Mouse (Mus musculus): ENCODE data around the gene Lrrc25. TPM values are rescaled to one million over a fixed set of nuclear protein-coding genes. Genes with fewer than 3 reads are reported as not detected.
A peak's percentile ranks its signal among the peaks of the same experiment; 100 is the strongest.

Gene Lrrc25
- polyA plus RNA-seq, 1 experiment from 2014 or later: 9.8 TPM

DNA sequence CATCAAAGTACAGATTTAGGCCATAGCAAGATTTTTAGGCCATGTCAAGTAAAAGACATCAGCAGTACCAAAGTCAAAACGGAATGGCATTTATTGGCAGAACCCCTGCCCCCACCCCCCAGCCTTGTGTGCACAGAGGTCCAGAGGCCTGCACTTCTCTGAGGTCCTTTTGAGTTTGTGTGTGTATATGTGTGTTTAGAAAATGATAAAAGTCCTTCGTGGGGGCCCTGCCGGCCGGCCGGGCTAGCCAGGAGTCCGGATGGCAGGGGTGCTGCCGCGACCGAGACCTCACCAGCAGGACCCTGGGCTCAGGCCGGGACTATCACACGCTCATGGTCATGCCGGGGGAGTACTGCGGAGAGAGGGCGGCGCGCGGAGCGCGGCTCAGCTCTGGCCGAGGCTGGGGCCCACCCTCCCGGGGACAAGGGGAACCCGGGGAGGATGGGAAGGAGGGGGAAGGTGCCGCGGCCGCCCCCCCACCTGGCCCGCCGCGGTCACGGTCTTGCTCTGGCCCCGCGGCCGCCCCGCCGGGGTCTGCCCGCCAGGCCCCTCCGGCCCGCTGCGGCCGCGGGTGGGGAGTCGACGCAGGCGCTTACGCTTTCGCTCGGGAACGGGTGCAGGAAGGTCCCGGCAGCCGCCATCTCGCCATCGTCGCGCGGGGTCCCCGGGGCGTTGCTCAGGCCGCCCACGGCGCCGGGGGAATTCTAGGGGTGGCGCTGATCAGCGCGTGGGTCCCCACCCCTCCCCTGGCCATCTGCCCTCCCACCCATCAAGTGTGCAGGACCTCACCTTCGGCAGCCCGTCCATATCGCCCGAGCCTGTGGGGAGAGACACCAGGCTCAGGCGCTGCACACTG, 18.3 kb upstream of the Lrrc25 start:
- Histone ChIP-seq H3K9ac (replicated peaks) (peak overlapping the region; percentile 41; the same call in 1 of the 2 replicates), H3K9me3 (ENCODE audit: low read length) (no peaks in the 10 kb centered on the region), H3K4me1 (ENCODE audit: insufficient read depth) (peaks cover 39% of the 10 kb centered on the region), H3K4me2 (ENCODE audit: low read depth, low read length) (peak overlapping the region; percentile 66), H3K27ac (ENCODE audit: low read depth) (no peak overlapping the region), H3K36me3 (replicated peaks; ENCODE audit: insufficient read depth, low read length) (peaks cover 8% of the 10 kb centered on the region; the same call in 1 of the 2 replicates), H3K27me3 (ENCODE audit: insufficient read depth, low read length) (no peaks in the 10 kb centered on the region), H3K4me3 (ENCODE audit: low read depth, low read length) (peak overlapping the region; percentile 19; the same call in 1 of the 2 replicates)
- no peak for TF ChIP-seq CTCF (IDR thresholded peaks at IDR 0.05; ENCODE audit: low read depth)
- TF ChIP-seq EP300 (IDR thresholded peaks at IDR 0.05; ENCODE audit: low read depth): no peak
- ATAC-seq (no peak), DNase-seq (no peak)
- WGBS (ENCODE audit: insufficient replicate concordance): 54% methylated on average over 56 of the region's 68 CpGs

DNA sequence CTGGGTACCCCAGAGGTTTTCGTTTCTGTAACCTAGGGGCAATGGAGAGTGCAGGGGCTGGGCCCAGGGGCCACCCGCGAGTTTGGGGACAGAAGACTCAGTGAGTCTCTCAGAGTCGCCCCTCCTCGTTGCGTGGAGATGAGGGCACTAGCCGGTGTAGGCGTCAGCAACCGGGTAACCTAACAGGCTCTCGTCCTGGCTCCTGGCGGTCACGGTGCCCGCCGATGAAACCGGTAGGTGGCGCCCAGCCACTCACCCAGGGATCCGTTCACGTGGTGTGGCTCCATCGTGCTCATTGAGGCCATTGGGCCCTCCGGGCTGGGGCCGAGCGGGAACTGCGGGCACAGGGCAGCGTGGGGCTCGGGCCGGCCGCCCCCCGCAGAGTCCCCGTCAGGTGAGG, 17.7 kb upstream of the Lrrc25 start:
- peak; percentile 20; the same call in 1 of the 2 replicates for ATAC-seq
- WGBS (ENCODE audit: insufficient replicate concordance): 29% methylated on average over 29 of the region's 29 CpGs
- Histone ChIP-seq H3K36me3 (replicated peaks; ENCODE audit: insufficient read depth, low read length) (peaks cover 8% of the 10 kb centered on the region; the same call in 1 of the 2 replicates), H3K9me3 (ENCODE audit: low read length) (no peaks in the 10 kb centered on the region), H3K27ac (ENCODE audit: low read depth) (no peak overlapping the region), H3K27me3 (ENCODE audit: insufficient read depth, low read length) (no peaks in the 10 kb centered on the region), H3K9ac (replicated peaks) (peak overlapping the region; percentile 41; the same call in 1 of the 2 replicates), H3K4me3 (ENCODE audit: low read depth, low read length) (peak overlapping the region; percentile 19; the same call in 1 of the 2 replicates), H3K4me2 (ENCODE audit: low read depth, low read length) (peak overlapping the region; percentile 66), H3K4me1 (ENCODE audit: insufficient read depth) (peaks cover 39% of the 10 kb centered on the region)
- peak; percentile 84 for DNase-seq
- TF ChIP-seq CTCF (IDR thresholded peaks at IDR 0.05; ENCODE audit: low read depth) (peak; percentile 84), EP300 (IDR thresholded peaks at IDR 0.05; ENCODE audit: low read depth) (no peak)

DNA sequence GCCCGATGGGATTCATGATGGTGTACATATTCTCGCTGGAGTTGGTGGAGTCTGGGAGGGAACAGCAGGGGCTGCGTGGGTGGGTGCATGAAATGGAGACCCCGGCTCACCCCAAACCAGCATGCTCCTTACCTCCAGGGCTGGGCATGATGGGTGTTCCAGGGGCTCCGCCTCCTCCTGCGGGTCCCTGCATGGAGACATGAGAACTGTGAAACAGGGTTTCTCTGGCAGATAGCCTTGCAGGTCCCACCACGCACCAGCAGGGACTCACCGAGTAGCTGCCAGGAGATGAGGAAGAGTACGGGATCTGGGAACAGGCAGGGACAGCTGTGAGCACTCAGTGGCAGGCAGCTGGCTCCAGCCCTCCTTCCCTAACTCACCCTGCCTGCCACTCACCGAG, 17.2 kb upstream of the Lrrc25 start:
- Histone ChIP-seq H3K36me3 (replicated peaks; ENCODE audit: insufficient read depth, low read length) (peaks cover 8% of the 10 kb centered on the region; the same call in 1 of the 2 replicates), H3K4me3 (ENCODE audit: low read depth, low read length) (no peak overlapping the region), H3K27ac (ENCODE audit: low read depth) (no peak overlapping the region), H3K4me2 (ENCODE audit: low read depth, low read length) (0 out of 2 replicates have a peak overlapping the region, but pooled peaks have one; percentile 66), H3K9me3 (ENCODE audit: low read length) (no peaks in the 10 kb centered on the region), H3K4me1 (ENCODE audit: insufficient read depth) (peaks cover 34% of the 10 kb centered on the region), H3K27me3 (ENCODE audit: insufficient read depth, low read length) (no peaks in the 10 kb centered on the region), H3K9ac (replicated peaks) (no peak overlapping the region)
- no peak for TF ChIP-seq EP300 (IDR thresholded peaks at IDR 0.05; ENCODE audit: low read depth)
- ATAC-seq: no peak
- DNase-seq: no peak
- WGBS (ENCODE audit: insufficient replicate concordance): 61% methylated on average over 10 of the region's 10 CpGs

DNA sequence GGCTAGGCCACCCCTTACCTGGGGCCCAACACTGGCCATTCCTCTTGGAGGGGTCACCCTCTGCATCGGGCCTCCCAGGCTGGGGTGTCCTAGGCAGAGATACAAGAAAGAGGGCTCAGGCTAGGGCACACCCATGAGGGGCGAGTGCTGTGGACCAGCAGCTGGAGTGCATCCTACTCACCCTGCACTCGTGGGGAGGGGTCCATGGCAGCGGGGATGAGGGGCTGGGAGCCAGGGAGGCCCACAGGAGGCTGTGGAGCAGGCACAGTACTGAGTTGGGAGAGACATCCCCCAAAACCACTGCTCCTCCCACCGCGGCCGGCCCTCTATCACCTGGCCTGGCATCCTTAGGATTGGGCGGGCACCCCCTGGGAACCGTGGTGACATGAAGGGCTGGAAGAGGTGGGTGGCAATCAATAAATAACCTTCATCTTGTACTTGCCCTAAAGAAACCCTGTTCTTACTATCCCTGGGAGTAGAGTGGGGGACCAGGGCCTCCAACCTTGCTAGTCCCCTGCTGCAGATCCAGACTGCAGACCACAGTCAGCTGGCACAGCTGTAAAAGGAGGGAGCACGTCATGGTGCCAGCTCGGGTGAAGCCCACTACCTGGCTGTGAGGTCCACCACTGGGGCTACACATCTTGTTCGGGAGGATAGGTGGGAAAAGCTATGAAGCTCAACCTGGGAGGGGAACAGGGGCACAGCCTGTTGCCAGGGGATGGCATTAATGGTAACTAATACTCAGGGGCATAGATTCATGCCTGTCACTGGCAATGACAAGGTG, 16.3 kb upstream of the Lrrc25 start:
- H3K36me3 ChIP-seq (replicated peaks; ENCODE audit: insufficient read depth, low read length): peaks cover 8% of the 10 kb centered on the region; the same call in 1 of the 2 replicates
- H3K9ac ChIP-seq (replicated peaks): no peak overlapping the region
- DNase-seq: no peak
- WGBS (ENCODE audit: insufficient replicate concordance): 81% methylated on average over 12 of the region's 12 CpGs
- no peak for ATAC-seq
- H3K4me1 ChIP-seq (ENCODE audit: insufficient read depth): peaks cover 28% of the 10 kb centered on the region
- no peak overlapping the region for H3K27ac ChIP-seq (ENCODE audit: low read depth)
- no peak overlapping the region for H3K4me2 ChIP-seq (ENCODE audit: low read depth, low read length)
- H3K4me3 ChIP-seq (ENCODE audit: low read depth, low read length): no peak overlapping the region
- H3K9me3 ChIP-seq (ENCODE audit: low read length): no peaks in the 10 kb centered on the region
- TF ChIP-seq EP300 (IDR thresholded peaks at IDR 0.05; ENCODE audit: low read depth) (no peak), CTCF (IDR thresholded peaks at IDR 0.05; ENCODE audit: low read depth) (no peak)
- no peaks in the 10 kb centered on the region for H3K27me3 ChIP-seq (ENCODE audit: insufficient read depth, low read length)

DNA sequence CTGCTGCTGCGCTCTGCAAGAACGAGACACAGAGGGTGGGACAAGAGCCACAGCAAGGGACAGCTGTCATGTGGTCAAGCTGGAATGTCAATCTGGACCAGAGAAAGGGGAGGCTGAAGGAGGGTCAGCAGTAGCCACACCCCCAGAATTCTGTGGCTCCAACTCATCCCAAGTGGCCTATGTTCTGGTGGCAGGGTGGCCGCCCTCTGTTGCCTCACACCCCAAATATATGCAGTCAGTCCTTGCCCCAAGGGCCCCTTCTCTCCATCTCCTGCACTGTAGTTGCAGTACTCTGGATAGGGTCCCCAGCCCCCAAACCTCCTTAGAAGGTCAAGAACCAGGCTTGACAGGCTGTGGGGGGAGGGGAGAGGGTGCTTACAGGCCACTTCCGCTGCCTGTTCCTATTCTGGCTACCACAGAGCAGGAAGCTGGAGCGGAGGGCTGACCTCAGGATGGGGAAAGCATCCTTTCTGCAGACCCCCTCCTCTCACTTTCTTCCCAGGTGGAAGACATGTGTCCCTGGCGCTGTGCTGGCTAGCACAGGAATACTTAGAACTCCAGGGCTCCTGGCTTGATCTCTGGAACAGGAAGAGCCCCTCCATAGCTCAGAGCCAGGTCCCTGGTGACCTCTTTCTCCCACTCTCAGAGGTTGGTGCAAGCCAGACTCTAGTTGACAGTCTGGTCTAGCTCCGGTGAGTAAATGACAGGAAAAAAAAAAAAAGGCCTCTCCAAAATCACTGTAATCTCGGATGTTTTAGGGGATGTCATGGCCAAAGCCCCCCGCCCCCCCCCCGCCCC, 15.3 kb upstream of the Lrrc25 start:
- Histone ChIP-seq H3K27ac (ENCODE audit: low read depth) (peak overlapping the region; percentile 44; the same call in 1 of the 2 replicates), H3K9me3 (ENCODE audit: low read length) (no peaks in the 10 kb centered on the region), H3K4me2 (ENCODE audit: low read depth, low read length) (peak overlapping the region; percentile 57), H3K9ac (replicated peaks) (no peak overlapping the region; the same call in 1 of the 2 replicates), H3K4me3 (ENCODE audit: low read depth, low read length) (no peak overlapping the region), H3K36me3 (replicated peaks; ENCODE audit: insufficient read depth, low read length) (peaks cover 8% of the 10 kb centered on the region; the same call in 1 of the 2 replicates), H3K27me3 (ENCODE audit: insufficient read depth, low read length) (no peaks in the 10 kb centered on the region), H3K4me1 (ENCODE audit: insufficient read depth) (peaks cover 20% of the 10 kb centered on the region)
- TF ChIP-seq CTCF (IDR thresholded peaks at IDR 0.05; ENCODE audit: low read depth): no peak
- 45% methylated on average over 8 of the region's 10 CpGs for WGBS (ENCODE audit: insufficient replicate concordance)
- ATAC-seq (peak; percentile 7; the same call in 1 of the 2 replicates), DNase-seq (no peak)
